Mouse (Mus musculus) CH12.LX (cell line): ENCODE results near the gene Impad1. TPM values are rescaled to one million over a fixed set of nuclear protein-coding genes. Genes with fewer than 3 reads are reported as not detected.

Experiments
- DNase-seq: peaks from one replicate; pipeline ENCODE4 v3.0.0-alpha.2; 2013; ENCODE audit errors: extremely low read depth
- H3K27ac ChIP-seq: 2 replicates; pipeline ENCODE4 v1.5.1; 2012; ENCODE audit warnings: low read depth, mild to moderate bottlenecking, control low read depth, moderate library complexity; ENCODE audit not compliant: insufficient read depth
- H3K27me3 ChIP-seq: replicated peaks from 2 replicates; pipeline ENCODE3; 2012; ENCODE audit warnings: inconsistent platforms
- H3K36me3 ChIP-seq, 2 experiments: replicated peaks in 1 of 2; 2 replicates each; pipeline versions ENCODE3 to v1.6.1; 2012; ENCODE audit warnings: inconsistent platforms in 1 of 2, low read length in 1 of 2, mild to moderate bottlenecking in 1 of 2, mixed read lengths in 1 of 2, moderate library complexity in 1 of 2; ENCODE audit not compliant: control insufficient read depth in 1 of 2, insufficient read depth in 1 of 2
- H3K4me1 ChIP-seq, 2 experiments: 2 replicates each; pipeline ENCODE4 v1.6.1; 2012; ENCODE audit warnings: inconsistent platforms in 1 of 2, moderate library complexity in 1 of 2; ENCODE audit not compliant: insufficient read depth in 2 of 2, control insufficient read depth in 1 of 2
- H3K4me2 ChIP-seq: 2 replicates; pipeline ENCODE4 v1.6.1; 2012; ENCODE audit warnings: low read depth, mild to moderate bottlenecking, control low read depth; ENCODE audit not compliant: poor library complexity, insufficient read depth, severe bottlenecking
- H3K4me3 ChIP-seq, 3 experiments: fragments of 150-350 bp in 1 of 3; sonication (generic) in 1 of 3; replicated peaks in 1 of 3; 2 replicates each; pipeline versions ENCODE3 to v1.5.1; 2011 to 2012; ENCODE audit warnings: low read depth in 2 of 3, low read length in 2 of 3, mild to moderate bottlenecking in 2 of 3, moderate library complexity in 2 of 3, control low read depth in 1 of 3, improper control_type of control experiment in 1 of 3, inconsistent platforms in 1 of 3, mixed read lengths in 1 of 3; ENCODE audit not compliant: poor library complexity in 1 of 3
- H3K79me2 ChIP-seq: replicated peaks from 2 replicates; pipeline ENCODE4 v1.6.1; 2012; ENCODE audit warnings: mild to moderate bottlenecking, moderate library complexity; ENCODE audit not compliant: control insufficient read depth, poor library complexity, insufficient read depth, severe bottlenecking; ENCODE audit errors: extremely low read depth
- H3K9ac ChIP-seq: 2 replicates; pipeline ENCODE4 v1.6.1; 2012; ENCODE audit warnings: low read depth, mild to moderate bottlenecking, control low read depth, moderate library complexity; ENCODE audit not compliant: insufficient read depth
- H3K9me3 ChIP-seq: replicated peaks from 2 replicates; pipeline ENCODE3; 2012; ENCODE audit warnings: low read length, inconsistent platforms, mixed read lengths
- CHD2 ChIP-seq: IDR thresholded peaks from 2 replicates; pipeline ENCODE4 v1.6.1; 2011; ENCODE audit warnings: low read length, improper control_type of control experiment
- CTCF ChIP-seq, 2 experiments: IDR thresholded peaks in 1 of 2; conservative IDR thresholded peaks in 1 of 2; 2 replicates each; pipeline ENCODE4 v1.5.1; 2011 to 2012; ENCODE audit warnings: low read depth in 2 of 2, low read length in 2 of 2, improper control_type of control experiment in 1 of 2, inconsistent platforms in 1 of 2, mild to moderate bottlenecking in 1 of 2, moderate library complexity in 1 of 2
- E2F4 ChIP-seq: IDR thresholded peaks from 2 replicates; pipeline ENCODE4 v1.6.1; 2011; ENCODE audit warnings: low read depth, low read length, improper control_type of control experiment; ENCODE audit not compliant: insufficient replicate concordance
- ELF1 ChIP-seq: IDR thresholded peaks from 2 replicates; pipeline ENCODE4 v1.6.1; 2014; ENCODE audit warnings: low read depth, mild to moderate bottlenecking, inconsistent platforms, low read length, improper control_type of control experiment
- EP300 ChIP-seq: IDR thresholded peaks from 2 replicates; pipeline ENCODE4 v1.6.1; 2011; ENCODE audit warnings: low read length, improper control_type of control experiment
- IRF4 ChIP-seq: IDR thresholded peaks from 2 replicates; pipeline ENCODE4 v1.6.1; 2014; ENCODE audit warnings: low read depth, mild to moderate bottlenecking, inconsistent platforms, low read length, improper control_type of control experiment
- MAFK ChIP-seq: IDR thresholded peaks from 2 replicates; pipeline ENCODE4 v1.6.1; 2011; ENCODE audit warnings: low read length, improper control_type of control experiment; ENCODE audit not compliant: insufficient replicate concordance
- MAX ChIP-seq: IDR thresholded peaks from 2 replicates; pipeline ENCODE4 v1.6.1; 2011; ENCODE audit warnings: low read length, improper control_type of control experiment
- PAX5 ChIP-seq: IDR thresholded peaks from 2 replicates; pipeline ENCODE4 v1.6.1; 2012; ENCODE audit warnings: low read length, inconsistent platforms, mixed read lengths
- POLR2A ChIP-seq: IDR thresholded peaks from 2 replicates; pipeline ENCODE4 v1.6.1; 2011; ENCODE audit warnings: low read depth, mild to moderate bottlenecking, improper control_type of control experiment, low read length
- POLR2AphosphoS2 ChIP-seq: IDR thresholded peaks from 2 replicates; pipeline ENCODE4 v1.6.1; 2011; ENCODE audit warnings: low read depth, low read length, improper control_type of control experiment
- RCOR1 ChIP-seq: conservative IDR thresholded peaks from 2 replicates; pipeline ENCODE4 v1.6.1; 2012; ENCODE audit warnings: low read depth, mild to moderate bottlenecking, inconsistent platforms, low read length, improper control_type of control experiment
- SIN3A ChIP-seq: IDR thresholded peaks from 2 replicates; pipeline ENCODE4 v1.6.1; 2012; ENCODE audit warnings: low read length, improper control_type of control experiment, inconsistent platforms
- SMC3 ChIP-seq: IDR thresholded peaks from 2 replicates; pipeline ENCODE4 v1.6.1; 2011; ENCODE audit warnings: low read depth, low read length, improper control_type of control experiment
- USF1 ChIP-seq: IDR thresholded peaks from 2 replicates; pipeline ENCODE4 v1.6.1; 2014; ENCODE audit warnings: low read depth, mild to moderate bottlenecking, inconsistent platforms, low read length, improper control_type of control experiment
- ZC3H11A ChIP-seq: IDR thresholded peaks from 2 replicates; pipeline ENCODE4 v1.6.1; 2012; ENCODE audit warnings: low read depth, mild to moderate bottlenecking, inconsistent platforms, low read length, improper control_type of control experiment
- ZMIZ1 ChIP-seq: IDR thresholded peaks from 2 replicates; pipeline ENCODE4 v1.6.1; 2012; ENCODE audit warnings: low read depth, mild to moderate bottlenecking, inconsistent platforms, low read length, improper control_type of control experiment
- ZNF384 ChIP-seq: IDR thresholded peaks from 2 replicates; pipeline ENCODE4 v1.6.1; 2012; ENCODE audit warnings: low read depth, low read length, improper control_type of control experiment, inconsistent platforms
- dilution Hi-C: fragments of 300-500 bp; cut with MboI; formaldehyde crosslinking; loops from 2 replicates; pipeline ENCODE4 v1.14.3; 2020; ENCODE audit warnings: low sequenced_read_pairs; ENCODE audit not compliant: extremely low pct_unique_long_range_greater_than_20kb, extremely low pct_ligation_motif_present
- in situ Hi-C: fragments of 300-500 bp; cut with MboI; formaldehyde crosslinking; loops from 3 replicates; pipeline ENCODE4 v1.14.3; 2019; ENCODE audit warnings: low sequenced_read_pairs, low pct_ligation_motif_present, low pct_unique_long_range_greater_than_20kb, mixed read lengths
- polyA plus RNA-seq: library from polyadenylated mRNA; unstranded; fragments of >175 nt; gene quantifications from 2 replicates; pipeline ENCODE4 v1.2.1, GENCODE M21; 2012; ENCODE audit warnings: low read depth; ENCODE audit not compliant: insufficient read length
- total RNA-seq, 2 experiments: library from RNA; depleted of rRNA; stranded (reverse); fragments of 300-350 nt in 1 of 2; fragments of >200 nt in 1 of 2; gene quantifications; 2 replicates each; pipeline ENCODE4 v1.2.3; 2012 to 2014

The Impad1 gene
- total and polyA plus RNA-seq, 3 experiments, result 16.3 to 38.4 (median 19.3) TPM

- Histone ChIP-seq H3K79me2 (peaks cover 33% of the 10 kb centered on the region), H3K4me1 (no peaks in the 10 kb centered on the region)
Observed at GRCm38 (mm10) chr4:4782882-4783685, 10.1 kb downstream of the Impad1 start.

GRCm38 (mm10) chr4:4779265-4779770 lies 13.8 kb downstream of the Impad1 start:
- in situ Hi-C loops, result no loop called here
- Histone ChIP-seq H3K9ac (no peak overlapping the region), H3K36me3 (peaks cover 27 to 68% of the 10 kb centered on the region in 2 experiments), H3K4me2 (no peak overlapping the region), H3K79me2 (peaks cover 21% of the 10 kb centered on the region), H3K27me3 (no peaks in the 10 kb centered on the region), H3K27ac (no peak overlapping the region)
- DNase-seq, result no peak
- TF ChIP-seq E2F4 (no peak), CTCF (conservative IDR thresholded peaks at IDR 0.05 in 1 of 2, IDR thresholded peaks at IDR 0.05 in 1 of 2; ENCODE audit: low read depth in 2 of 2, low read length in 2 of 2) (no peak), CHD2 (no peak), POLR2AphosphoS2 (no peak), ZNF384 (no peak), SMC3 (no peak), ZMIZ1 (no peak), USF1 (no peak), ZC3H11A (no peak), ELF1 (no peak), SIN3A (no peak), PAX5 (no peak), IRF4 (no peak)
- TF ChIP-seq, all 38 proteins: peak for 0
- dilution Hi-C loops, result no loop called here
- peaks cover 0 to 12% of the 10 kb centered on the region in 2 experiments; a peak in 2 of 4 replicates for H3K4me1 ChIP-seq
- no peak overlapping the region for H3K4me3 ChIP-seq
- H3K9me3 ChIP-seq, result peaks cover 14% of the 10 kb centered on the region

More at GRCm38 (mm10) chr4:4782882-4783685, 10.1 kb downstream of the Impad1 start:
- no peaks in the 10 kb centered on the region for H3K27me3 ChIP-seq
- no peak for DNase-seq
- H3K4me3 ChIP-seq, result no peak overlapping the region
- in situ Hi-C loops, result no loop called here
- no peak overlapping the region for H3K9ac ChIP-seq
- peaks cover 15 to 56% of the 10 kb centered on the region in 2 experiments for H3K36me3 ChIP-seq
- H3K9me3 ChIP-seq, result peaks cover 14% of the 10 kb centered on the region
- no peak overlapping the region for H3K4me2 ChIP-seq
- TF ChIP-seq ZMIZ1 (no peak), MAFK (no peak), MAX (no peak), EP300 (no peak), POLR2A (no peak), RCOR1 (no peak), PAX5 (no peak), ZNF384 (no peak)
- no peak overlapping the region for H3K27ac ChIP-seq
- dilution Hi-C loops, result no loop called here
